Mouse (Mus musculus): ENCODE measurements around the gene 1700016K19Rik.

GRCm38 (mm10) chr11:75983194-75983593 lies 16.5 kb upstream of the 1700016K19Rik start:
- TF ChIP-seq FLI1 (IDR thresholded peaks at IDR 0.05; ENCODE audit: low read length) (no peak), GATA1 (IDR thresholded peaks at IDR 0.05; ENCODE audit: borderline replicate concordance, low read length) (no peak)

All from megakaryocyte, embryonic 14.5 days (primary cell).